Mouse (Mus musculus) MEL (cell line): ENCODE data around the gene Gli3.

Source experiments
- CHD1 ChIP-seq: IDR thresholded peaks from 2 replicates; pipeline ENCODE4 v1.6.1; 2012; ENCODE audit warnings: low read depth, mild to moderate bottlenecking, inconsistent platforms, low read length, improper control_type of control experiment
- CTCF ChIP-seq, 3 experiments: IDR thresholded peaks in 2 of 3; conservative IDR thresholded peaks in 1 of 3; 2 replicates each; pipeline ENCODE4 v1.5.1; 2011 to 2012; ENCODE audit warnings: low read length in 3 of 3, low read depth in 2 of 3, mild to moderate bottlenecking in 2 of 3, improper control_type of control experiment in 1 of 3, inconsistent platforms in 1 of 3, mixed read lengths in 1 of 3, moderate library complexity in 1 of 3; ENCODE audit not compliant: control insufficient read depth in 1 of 3, insufficient read depth in 1 of 3, poor library complexity in 1 of 3, severe bottlenecking in 1 of 3
- E2F4 ChIP-seq: IDR thresholded peaks from 2 replicates; pipeline ENCODE4 v1.6.1; 2011; ENCODE audit warnings: low read depth, low read length, improper control_type of control experiment, borderline replicate concordance
- ETS1 ChIP-seq: IDR thresholded peaks from 2 replicates; pipeline ENCODE4 v1.6.1; 2012; ENCODE audit warnings: low read depth, mild to moderate bottlenecking, inconsistent platforms, low read length, improper control_type of control experiment, moderate library complexity
- GABPA ChIP-seq: IDR thresholded peaks from 2 replicates; pipeline ENCODE4 v1.6.1; 2012; ENCODE audit warnings: low read depth, mild to moderate bottlenecking, inconsistent platforms, low read length, improper control_type of control experiment, moderate library complexity
- KAT2A ChIP-seq: conservative IDR thresholded peaks from 2 replicates; pipeline ENCODE4 v1.6.1; 2012; ENCODE audit warnings: low read depth, low read length, improper control_type of control experiment, inconsistent platforms
- POLR2A ChIP-seq, 2 experiments: IDR thresholded peaks; 2 replicates each; pipeline ENCODE4 v1.6.1; 2011 to 2012; ENCODE audit warnings: low read length in 2 of 2, mild to moderate bottlenecking in 2 of 2, control low read depth in 1 of 2, improper control_type of control experiment in 1 of 2, low read depth in 1 of 2, moderate library complexity in 1 of 2; ENCODE audit not compliant: control insufficient read depth in 1 of 2, insufficient read depth in 1 of 2, poor library complexity in 1 of 2
- TAL1 ChIP-seq: IDR thresholded peaks from 2 replicates; pipeline ENCODE4 v1.6.1; 2012; ENCODE audit warnings: mild to moderate bottlenecking, inconsistent platforms, low read length, moderate library complexity, mixed read lengths
- USF1 ChIP-seq: IDR thresholded peaks from 2 replicates; pipeline ENCODE4 v1.6.1; 2014; ENCODE audit warnings: low read depth, mild to moderate bottlenecking, inconsistent platforms, low read length, improper control_type of control experiment, moderate library complexity
- ZC3H11A ChIP-seq: IDR thresholded peaks from 2 replicates; pipeline ENCODE4 v1.6.1; 2012; ENCODE audit warnings: low read depth, mild to moderate bottlenecking, inconsistent platforms, low read length, improper control_type of control experiment
- ZKSCAN1 ChIP-seq: IDR thresholded peaks from 2 replicates; pipeline ENCODE4 v1.6.1; 2012; ENCODE audit warnings: low read depth, mild to moderate bottlenecking, inconsistent platforms, low read length, improper control_type of control experiment, moderate library complexity
- ZNF384 ChIP-seq: IDR thresholded peaks from 2 replicates; pipeline ENCODE4 v1.6.1; 2012; ENCODE audit warnings: low read depth, mild to moderate bottlenecking, inconsistent platforms, low read length, improper control_type of control experiment

DNA sequence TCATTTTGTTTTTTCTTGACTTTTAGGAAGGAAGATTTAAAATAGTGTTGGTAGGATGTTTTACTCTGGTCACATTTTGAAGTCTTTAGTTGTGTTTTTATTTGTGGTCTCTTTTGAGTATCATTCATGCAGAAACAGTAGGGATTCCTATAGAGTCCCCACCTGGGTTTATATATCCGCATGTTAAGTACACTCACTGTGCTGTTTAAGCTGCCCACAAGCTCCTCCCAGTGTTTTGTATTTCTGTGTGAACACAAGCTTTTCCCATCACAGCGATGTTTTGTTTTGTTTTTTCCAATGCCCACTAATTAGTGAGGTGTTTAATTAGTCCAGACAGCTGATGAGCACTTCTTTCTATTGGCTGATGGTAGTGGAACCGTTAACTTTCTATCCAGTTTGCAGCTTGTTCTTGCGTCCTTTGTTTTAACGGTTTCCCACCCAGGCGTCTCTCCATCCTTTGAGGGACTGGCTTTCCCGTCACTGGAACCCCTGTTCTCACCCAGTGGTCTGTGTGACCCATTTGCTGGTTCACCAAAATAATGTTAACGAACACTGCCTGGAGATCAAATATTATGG, 87.1 kb downstream of the Gli3 start:
- TF ChIP-seq GABPA (no peak), POLR2A (IDR thresholded peaks at IDR 0.05; ENCODE audit: control insufficient read depth in 1 of 2, insufficient read depth in 1 of 2, low read depth in 1 of 2, low read length in 2 of 2, poor library complexity in 1 of 2) (no peak), E2F4 (no peak), USF1 (no peak), ZNF384 (no peak), ETS1 (no peak), KAT2A (no peak), CHD1 (no peak), ZKSCAN1 (no peak), TAL1 (no peak), CTCF (IDR thresholded peaks at IDR 0.05 in 2 of 3, conservative IDR thresholded peaks at IDR 0.05 in 1 of 3; ENCODE audit: control insufficient read depth in 1 of 3, insufficient read depth in 1 of 3, low read depth in 2 of 3, low read length in 3 of 3, poor library complexity in 1 of 3, severe bottlenecking in 1 of 3) (no peak), ZC3H11A (no peak)
